Mouse (Mus musculus): Measurements from ENCODE around the gene Dcakd. TPM values are rescaled to one million over a fixed set of nuclear protein-coding genes. Genes with fewer than 3 reads are reported as not detected.
A peak's percentile ranks its signal among the peaks of the same experiment; 100 is the strongest.

Dcakd gene
- polyA plus RNA-seq, 1 experiment from 2014 or later: 269 TPM

DNA sequence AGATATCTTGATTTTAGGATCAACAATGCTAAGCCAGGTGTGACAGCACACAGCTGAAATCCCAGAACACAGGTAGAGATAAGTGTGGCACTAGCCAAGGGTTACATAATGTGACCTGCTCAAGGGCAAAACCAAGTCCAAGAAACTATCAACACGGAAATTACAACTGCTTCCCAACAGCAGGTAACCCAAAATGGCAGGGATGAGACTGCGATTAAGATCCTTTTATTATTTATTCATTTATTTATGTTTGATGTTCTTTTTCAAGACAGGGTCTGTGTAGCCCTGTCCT lies 17.0 kb downstream of the Dcakd start:
- Histone ChIP-seq H3K4me3 (no peak overlapping the region), H3K9me3 (replicated peaks) (no peaks in the 10 kb centered on the region), H3K4me1 (peaks cover 24% of the 10 kb centered on the region), H3K27me3 (ENCODE audit: low read depth, poor library complexity, severe bottlenecking) (no peaks in the 10 kb centered on the region), H3K27ac (no peak overlapping the region), H3K36me3 (peaks cover 88% of the 10 kb centered on the region)
- 89% methylated on average over 2 of the region's 2 CpGs for WGBS
- no peak for DNase-seq (ENCODE audit: low spot score)

DNA sequence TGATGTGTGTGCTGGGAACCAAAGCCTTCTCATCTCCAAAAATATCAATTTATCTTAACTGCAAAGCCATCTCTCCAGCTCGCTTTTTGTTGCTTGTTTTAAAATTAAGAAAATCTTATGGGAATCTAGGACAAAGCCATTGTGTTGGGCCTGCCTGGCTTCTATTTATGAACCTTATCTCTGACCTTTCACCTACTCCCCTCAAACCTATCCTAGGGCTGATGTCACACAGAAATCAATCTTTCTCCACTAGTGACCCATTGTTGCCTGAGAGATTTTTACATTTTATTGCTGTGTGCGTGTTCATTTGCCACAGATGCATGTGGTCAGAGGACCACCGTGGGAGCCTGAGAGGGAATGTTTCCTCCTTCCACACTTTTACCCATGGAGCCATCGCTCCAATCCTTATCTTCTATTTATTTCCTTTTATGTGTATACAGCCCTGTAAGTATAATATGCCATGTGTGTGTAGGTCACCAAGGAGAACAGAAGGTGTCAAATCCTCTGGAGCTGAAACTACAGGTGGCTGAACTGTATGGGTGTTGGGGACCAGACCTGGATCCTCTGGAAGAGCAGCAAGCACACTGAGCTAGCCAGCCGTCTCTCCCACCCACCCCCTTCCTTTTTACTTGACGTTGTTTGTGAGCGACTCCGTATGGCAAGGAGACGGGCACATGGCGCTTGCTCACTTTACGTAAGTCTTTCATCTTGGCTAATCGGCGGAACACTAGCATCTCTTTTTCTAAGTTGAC lies 17.5 kb downstream of the Dcakd start:
- Histone ChIP-seq H3K27ac (no peak overlapping the region), H3K9me3 (replicated peaks) (no peaks in the 10 kb centered on the region), H3K4me1 (peaks cover 18% of the 10 kb centered on the region), H3K4me3 (no peak overlapping the region), H3K27me3 (ENCODE audit: low read depth, poor library complexity, severe bottlenecking) (no peaks in the 10 kb centered on the region), H3K36me3 (peaks cover 90% of the 10 kb centered on the region)
- DNase-seq (ENCODE audit: low spot score): no peak
- 93% methylated on average over 13 of the region's 13 CpGs for WGBS

- peaks cover 14% of the 10 kb centered on the region; the same call in 1 of the 2 replicates for H3K4me1 ChIP-seq
- no peak overlapping the region for H3K27ac ChIP-seq
- H3K9me3 ChIP-seq (replicated peaks): no peaks in the 10 kb centered on the region
- peaks cover 92% of the 10 kb centered on the region for H3K36me3 ChIP-seq
- DNase-seq (ENCODE audit: low spot score): peak; percentile 56
- H3K4me3 ChIP-seq: no peak overlapping the region
- WGBS: 91% methylated on average over 8 of the region's 8 CpGs
- no peaks in the 10 kb centered on the region for H3K27me3 ChIP-seq (ENCODE audit: low read depth, poor library complexity, severe bottlenecking)
Measured at GRCm38 (mm10) chr11:103009208-103009607, 18.9 kb downstream of the Dcakd start.

DNA sequence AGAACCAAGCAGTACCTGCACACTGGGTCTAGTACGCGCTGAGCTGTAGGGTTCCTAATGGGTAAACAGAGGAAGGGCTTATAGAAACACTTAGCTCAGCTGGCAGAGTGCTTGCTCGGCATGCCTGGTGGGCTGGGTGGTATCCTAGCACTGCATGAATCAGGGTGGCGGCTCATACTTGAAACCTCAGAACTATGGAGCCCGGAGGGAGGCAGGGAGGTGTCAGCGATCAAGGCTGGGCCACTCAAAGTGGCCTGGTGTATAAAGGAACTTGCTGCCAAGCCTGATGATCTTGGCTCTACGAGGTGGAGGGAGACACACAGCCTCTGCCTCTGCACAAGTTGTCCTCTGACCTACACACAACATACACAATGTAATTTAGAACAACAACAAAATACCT lies 19.6 kb downstream of the Dcakd start:
- Histone ChIP-seq H3K36me3 (peaks cover 94% of the 10 kb centered on the region), H3K4me3 (no peak overlapping the region), H3K9me3 (replicated peaks) (no peaks in the 10 kb centered on the region), H3K27ac (no peak overlapping the region), H3K4me1 (peaks cover 14% of the 10 kb centered on the region; the same call in 1 of the 2 replicates), H3K27me3 (ENCODE audit: low read depth, poor library complexity, severe bottlenecking) (no peaks in the 10 kb centered on the region)
- 91% methylated on average over 7 of the region's 7 CpGs for WGBS
- DNase-seq (ENCODE audit: low spot score): no peak

GRCm38 (mm10) chr11:103007001-103007340 lies 21.2 kb downstream of the Dcakd start:
- Histone ChIP-seq H3K27me3 (ENCODE audit: low read depth, poor library complexity, severe bottlenecking) (no peaks in the 10 kb centered on the region), H3K4me3 (no peak overlapping the region), H3K36me3 (peaks cover 92% of the 10 kb centered on the region), H3K9me3 (replicated peaks) (no peaks in the 10 kb centered on the region), H3K4me1 (peaks cover 14% of the 10 kb centered on the region; the same call in 1 of the 2 replicates), H3K27ac (no peak overlapping the region)
- no peak for DNase-seq (ENCODE audit: low spot score)
- 83% methylated on average over 6 of the region's 6 CpGs for WGBS

DNA sequence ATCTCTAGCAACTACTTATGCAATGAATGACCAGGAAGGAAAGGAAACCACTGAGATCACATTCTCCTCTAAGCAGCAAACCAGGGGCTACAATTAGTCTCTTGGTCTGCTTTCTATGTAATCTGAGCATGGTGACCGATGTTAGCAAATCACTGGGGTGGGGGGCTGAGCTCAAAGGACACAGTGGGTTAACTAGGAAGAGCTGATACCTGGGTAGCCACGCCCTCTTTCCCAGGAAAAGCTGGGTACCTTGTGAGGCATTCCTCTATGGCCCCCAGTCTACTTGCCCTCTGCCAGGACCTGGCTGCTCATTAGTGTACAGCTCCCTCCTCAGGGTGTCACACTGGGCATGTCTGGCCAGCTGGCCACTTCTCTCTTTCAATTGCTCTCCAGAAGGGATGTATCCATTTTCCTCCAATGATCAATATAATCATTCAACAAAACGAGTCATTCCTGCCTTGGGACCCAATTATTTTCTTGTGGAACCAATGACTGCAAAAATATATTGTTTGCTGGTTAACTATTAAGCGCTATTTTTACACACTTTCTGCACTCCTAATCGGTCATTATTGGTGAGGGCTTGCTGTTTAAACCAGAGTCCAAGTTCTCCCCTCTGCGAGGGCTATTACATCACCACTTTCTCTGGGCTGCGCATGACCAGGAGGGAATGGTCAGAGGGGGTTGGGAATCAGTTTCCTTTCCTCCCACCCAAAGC lies 21.7 kb downstream of the Dcakd start:
- Histone ChIP-seq H3K4me3 (no peak overlapping the region), H3K27me3 (ENCODE audit: low read depth, poor library complexity, severe bottlenecking) (no peaks in the 10 kb centered on the region), H3K9me3 (replicated peaks) (no peaks in the 10 kb centered on the region), H3K36me3 (peaks cover 87% of the 10 kb centered on the region), H3K4me1 (peaks cover 14% of the 10 kb centered on the region; the same call in 1 of the 2 replicates), H3K27ac (no peak overlapping the region)
- WGBS: 90% methylated on average over 7 of the region's 7 CpGs
- no peak for DNase-seq (ENCODE audit: low spot score)

GRCm38 (mm10) chr11:103005254-103005981 lies 22.7 kb downstream of the Dcakd start:
- Histone ChIP-seq H3K4me3 (no peak overlapping the region), H3K36me3 (peaks cover 86% of the 10 kb centered on the region), H3K27me3 (ENCODE audit: low read depth, poor library complexity, severe bottlenecking) (no peaks in the 10 kb centered on the region), H3K9me3 (replicated peaks) (no peaks in the 10 kb centered on the region), H3K4me1 (peaks cover 23% of the 10 kb centered on the region), H3K27ac (no peak overlapping the region)
- no peak for DNase-seq (ENCODE audit: low spot score)
- WGBS: 91% methylated on average over 11 of the region's 11 CpGs

- 86% methylated on average over 1 of the region's 1 CpGs for WGBS
- no peak for DNase-seq (ENCODE audit: low spot score)
- Histone ChIP-seq H3K4me3 (no peak overlapping the region), H3K9me3 (replicated peaks) (no peaks in the 10 kb centered on the region), H3K36me3 (peaks cover 87% of the 10 kb centered on the region), H3K27me3 (ENCODE audit: low read depth, poor library complexity, severe bottlenecking) (no peaks in the 10 kb centered on the region), H3K4me1 (peaks cover 28% of the 10 kb centered on the region), H3K27ac (no peak overlapping the region)
Measured at GRCm38 (mm10) chr11:103004852-103005251, 23.3 kb downstream of the Dcakd start.

DNA sequence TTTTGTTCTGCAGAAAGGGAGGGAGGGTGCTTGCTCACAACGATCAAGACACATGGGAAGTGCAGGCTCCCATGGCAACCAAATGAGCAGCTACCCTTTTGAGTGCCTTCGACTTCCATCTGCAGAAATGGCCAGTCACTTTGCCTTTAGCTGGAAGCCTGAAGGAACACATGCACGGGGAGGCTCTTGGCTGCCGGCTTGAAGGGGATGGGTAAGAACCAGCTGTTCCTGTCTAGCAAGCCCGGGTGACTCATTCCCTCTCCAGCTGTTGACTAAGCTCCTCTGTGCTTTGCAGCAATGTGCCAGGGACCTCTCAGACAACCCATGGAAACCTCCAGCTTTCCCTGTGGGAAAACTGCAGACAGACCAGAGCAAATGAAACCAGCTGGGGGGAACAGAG lies 24.9 kb downstream of the Dcakd start:
- no peak for DNase-seq (ENCODE audit: low spot score)
- H3K4me3 ChIP-seq: no peak overlapping the region
- H3K4me1 ChIP-seq: peaks cover 28% of the 10 kb centered on the region
- H3K27me3 ChIP-seq (ENCODE audit: low read depth, poor library complexity, severe bottlenecking): no peaks in the 10 kb centered on the region
- H3K9me3 ChIP-seq (replicated peaks): no peaks in the 10 kb centered on the region
- no peak overlapping the region for H3K27ac ChIP-seq
- H3K36me3 ChIP-seq: peaks cover 90% of the 10 kb centered on the region
- 73% methylated on average over 5 of the region's 5 CpGs for WGBS

GRCm38 (mm10) chr11:103001063-103001462 lies 27.1 kb downstream of the Dcakd start:
- no peak for DNase-seq (ENCODE audit: low spot score)
- H3K27ac ChIP-seq: no peak overlapping the region
- H3K4me1 ChIP-seq: peaks cover 14% of the 10 kb centered on the region
- 87% methylated on average over 5 of the region's 5 CpGs for WGBS
- no peaks in the 10 kb centered on the region for H3K27me3 ChIP-seq (ENCODE audit: low read depth, poor library complexity, severe bottlenecking)
- peaks cover 90% of the 10 kb centered on the region for H3K36me3 ChIP-seq
- no peak overlapping the region for H3K4me3 ChIP-seq
- H3K9me3 ChIP-seq (replicated peaks): no peaks in the 10 kb centered on the region

- no peak for DNase-seq (ENCODE audit: low spot score)
- Histone ChIP-seq H3K4me1 (peaks cover 14% of the 10 kb centered on the region), H3K36me3 (peaks cover 90% of the 10 kb centered on the region), H3K4me3 (no peak overlapping the region), H3K27me3 (ENCODE audit: low read depth, poor library complexity, severe bottlenecking) (no peaks in the 10 kb centered on the region), H3K9me3 (replicated peaks) (no peaks in the 10 kb centered on the region), H3K27ac (no peak overlapping the region)
- 92% methylated on average over 16 of the region's 16 CpGs for WGBS
Measured at GRCm38 (mm10) chr11:103000111-103000510, 28.0 kb downstream of the Dcakd start.

- Histone ChIP-seq H3K36me3 (peaks cover 90% of the 10 kb centered on the region), H3K9me3 (replicated peaks) (no peaks in the 10 kb centered on the region), H3K4me3 (no peak overlapping the region), H3K4me1 (peaks cover 14% of the 10 kb centered on the region), H3K27me3 (ENCODE audit: low read depth, poor library complexity, severe bottlenecking) (no peaks in the 10 kb centered on the region), H3K27ac (no peak overlapping the region)
- DNase-seq (ENCODE audit: low spot score): no peak
- WGBS: 90% methylated on average over 14 of the region's 14 CpGs
Measured at GRCm38 (mm10) chr11:102999317-102999970, 28.7 kb downstream of the Dcakd start.

Data from limb, embryonic 10.5 days (tissue).